Mouse (Mus musculus): Measurements from ENCODE around the gene Fam205c.
"Not testable (repeated sequence)": the region's sequence is repeated elsewhere in the genome, so short reads cannot be mapped to it uniquely, and the experiment has no call there.

Gene Fam205c

DNA sequence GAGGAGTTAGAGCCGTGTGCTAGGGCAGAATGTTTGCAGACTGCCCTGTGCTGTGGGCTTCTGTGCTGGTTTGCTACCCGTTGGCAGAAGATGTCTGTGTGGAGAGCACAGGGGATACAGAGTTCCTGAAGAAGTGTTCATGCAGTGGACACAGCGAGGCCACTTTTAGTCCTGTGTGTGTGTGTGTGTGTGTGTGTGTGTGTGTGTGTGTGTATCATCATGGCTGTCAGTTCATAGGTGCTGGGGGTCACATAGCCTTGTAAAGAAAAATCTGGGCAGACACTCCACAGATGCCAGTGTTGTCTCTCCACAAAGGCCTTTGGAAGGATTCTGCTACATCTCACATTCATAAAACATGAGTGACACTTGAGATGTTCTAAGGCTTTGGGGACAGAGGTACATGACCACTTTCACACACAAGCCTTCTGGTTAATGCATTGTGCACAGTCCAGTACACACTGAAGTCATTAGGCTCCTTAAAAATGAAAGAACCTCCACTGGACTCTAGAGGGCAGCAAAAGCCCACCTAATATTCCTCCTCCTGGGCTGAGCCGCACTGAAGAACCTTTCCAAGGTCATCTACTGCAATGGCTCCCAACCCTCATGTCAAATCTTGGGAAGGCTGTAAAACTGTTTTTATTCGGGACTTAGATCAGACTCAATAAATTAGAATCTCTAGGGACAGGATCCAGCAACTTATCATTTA, 2.7 kb upstream of the Fam205c start:
- peak; percentile 48 to 62 for DNase-seq

DNA sequence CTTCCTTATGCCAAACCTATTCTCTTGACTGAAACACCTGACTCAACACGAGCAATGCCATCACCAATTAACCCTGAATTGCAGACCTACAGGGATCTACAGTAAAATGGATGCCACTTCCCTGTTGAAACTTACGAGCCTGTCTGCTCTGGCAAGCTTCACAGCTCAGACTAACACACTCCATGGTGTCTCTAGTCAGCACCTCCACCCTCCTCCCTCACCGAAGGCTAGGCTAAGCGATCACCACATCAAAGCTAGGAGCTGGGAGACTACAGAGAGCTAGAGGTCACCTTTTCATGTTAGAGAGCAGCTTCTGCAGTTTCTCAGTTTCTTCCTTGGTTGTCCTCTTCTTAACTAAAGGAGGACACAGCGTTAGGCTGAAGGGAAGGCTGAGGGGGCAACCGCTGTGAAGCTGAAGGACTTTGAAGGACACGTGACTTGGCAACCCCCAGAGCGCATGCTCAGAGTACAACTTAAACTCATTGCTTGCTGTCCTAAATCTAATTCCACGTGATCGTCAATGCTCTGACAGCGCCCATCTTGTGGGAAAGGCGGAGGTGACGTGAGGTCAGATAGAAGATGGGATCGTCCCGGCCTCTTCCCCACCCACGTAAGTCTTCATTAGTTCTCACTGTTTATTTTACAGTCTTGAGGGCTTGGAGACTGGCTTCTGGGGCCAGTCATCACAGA, 1.1 kb downstream of the Fam205c start:
- DNase-seq = no peak

DNA sequence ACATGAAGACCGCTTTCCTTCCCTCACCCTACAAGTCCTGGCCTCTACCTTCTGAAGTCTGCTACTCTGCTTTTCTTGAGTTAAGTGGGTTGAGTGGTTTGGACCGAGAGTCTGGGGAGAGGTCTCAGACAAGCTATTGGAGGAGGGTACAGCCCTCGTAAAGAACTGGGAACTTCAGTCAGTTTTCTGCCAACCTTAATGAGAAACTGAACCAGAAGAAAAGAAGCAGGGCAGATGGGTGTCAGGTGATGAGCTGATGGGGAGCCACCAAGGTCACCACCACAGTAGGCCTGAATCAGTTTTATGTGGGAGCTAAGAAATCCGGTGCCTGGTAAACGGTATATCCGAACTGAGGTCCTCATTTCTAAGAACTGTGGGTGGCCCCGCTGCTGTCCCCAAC, 1.9 kb downstream of the Fam205c start:
- no peak for DNase-seq

DNA sequence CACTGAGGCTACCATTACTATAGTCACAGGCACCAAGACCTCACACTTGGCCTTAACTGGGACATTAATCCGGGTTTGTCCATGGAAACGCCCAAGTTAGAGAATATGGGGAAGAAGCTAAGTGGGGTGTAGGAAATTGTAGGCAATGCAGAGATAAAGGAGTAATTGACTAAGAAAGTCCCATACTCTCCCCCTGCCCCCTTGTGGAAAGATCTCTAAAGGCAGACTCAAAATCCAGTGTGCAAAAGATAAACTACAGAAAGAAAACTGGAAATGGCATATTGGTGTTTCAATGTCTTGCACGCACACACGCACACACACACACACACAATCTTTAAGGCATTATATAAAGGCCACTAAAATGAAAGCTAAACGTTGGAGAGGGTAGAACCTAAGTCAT, 3.3 kb downstream of the Fam205c start:
- peak in 1 of 2 experiments; percentile 13 for DNase-seq

DNA sequence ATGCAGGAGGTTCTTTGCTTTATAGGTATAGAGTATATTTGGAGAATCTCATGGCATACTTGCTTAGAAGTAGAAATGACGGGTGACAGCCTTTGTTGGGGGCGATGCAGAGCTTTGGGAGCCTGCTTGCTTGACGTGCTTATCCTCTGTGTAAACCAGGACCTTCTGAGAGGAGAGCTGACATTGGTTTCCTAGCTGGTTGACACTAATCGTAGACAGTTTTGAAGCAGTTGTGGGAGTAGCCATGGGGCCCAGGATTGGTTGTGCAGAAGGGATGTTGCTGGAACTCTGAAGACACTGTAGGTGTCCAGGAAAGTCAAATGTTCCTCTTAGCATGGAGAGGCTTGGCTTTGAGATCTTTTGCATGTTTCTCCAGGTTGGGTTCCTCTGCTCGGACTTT, 5.8 kb downstream of the Fam205c start:
- no peak for DNase-seq

DNA sequence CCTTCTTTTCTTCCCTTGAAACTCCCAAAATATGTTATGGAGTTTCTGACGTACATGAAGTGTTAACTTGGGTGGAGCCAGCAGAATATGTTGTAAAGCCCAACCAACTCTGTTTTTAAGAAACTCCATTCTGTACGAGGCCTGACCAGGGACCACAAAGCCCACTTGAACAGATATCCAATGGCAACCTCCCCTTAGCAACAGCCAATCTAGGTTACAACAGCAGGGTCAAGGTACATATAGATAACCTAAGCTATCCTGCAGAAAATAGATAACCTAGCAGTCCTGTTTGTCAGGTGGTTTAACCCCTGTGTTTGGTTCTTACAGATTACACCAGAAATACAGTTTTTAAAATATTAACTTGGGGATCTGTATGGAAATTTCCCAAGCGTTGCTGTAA, 6.6 kb downstream of the Fam205c start:
- no peak for DNase-seq

DNA sequence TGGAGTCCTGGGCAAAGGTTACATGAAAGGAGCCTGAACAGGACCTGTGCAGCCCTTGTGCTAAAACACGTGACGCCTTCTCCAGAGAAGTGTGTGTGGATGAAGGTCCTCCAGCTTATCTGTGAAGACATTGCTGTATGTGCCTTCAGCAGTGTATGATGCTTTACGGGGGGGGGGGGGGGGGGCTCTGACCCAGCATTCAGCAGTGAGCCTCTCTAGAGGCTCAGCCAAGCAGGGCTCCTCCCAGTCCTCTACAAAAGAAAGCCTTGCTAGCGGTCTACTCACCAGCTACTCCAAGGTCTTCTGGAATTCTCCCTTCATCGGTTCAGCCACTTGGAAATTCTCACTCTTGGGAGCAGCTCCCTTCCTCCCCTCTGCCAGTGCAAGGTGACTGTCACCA, 10.5 kb downstream of the Fam205c start:
- DNase-seq = not testable (repeated sequence)

DNA sequence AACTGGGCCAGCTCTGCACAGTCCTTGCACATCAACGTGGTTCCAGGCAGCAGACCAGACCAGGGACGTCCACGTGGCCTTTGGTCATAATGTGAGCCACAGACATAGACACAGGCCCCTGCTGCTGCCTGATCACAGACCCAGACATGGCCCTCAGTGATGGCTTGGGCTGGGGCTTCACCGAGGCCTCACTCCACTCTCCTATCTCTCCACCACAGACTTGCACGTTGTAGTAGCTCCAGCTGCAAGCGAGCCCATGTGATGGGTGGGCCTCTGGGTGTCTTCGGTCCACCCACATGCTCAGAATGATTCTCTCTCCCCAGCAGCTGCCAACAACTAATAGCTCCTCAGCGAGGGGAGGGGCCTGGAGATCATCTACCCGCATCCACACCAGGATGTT, 13.6 kb downstream of the Fam205c start:
- DNase-seq = not testable (repeated sequence)

DNA sequence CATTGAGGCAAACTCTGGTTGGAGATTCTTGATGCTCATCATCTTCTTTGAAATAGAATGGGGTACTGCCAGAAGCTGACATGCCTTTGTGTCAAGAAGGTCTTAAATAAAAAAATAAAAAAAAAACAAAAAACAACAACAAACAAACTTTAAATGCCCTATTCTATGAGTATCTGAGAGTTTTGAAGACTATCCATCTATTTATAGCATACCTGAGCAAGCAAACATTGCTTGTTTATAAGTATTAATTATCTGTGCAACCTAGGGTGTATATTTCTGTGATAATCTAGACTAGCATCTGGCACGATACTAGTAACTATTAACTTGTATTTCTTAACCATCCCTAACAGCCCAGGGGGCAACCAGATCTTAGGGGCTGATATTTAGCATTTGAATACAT, 17.4 kb downstream of the Fam205c start, which contains the start of gene Gm12394:
Gm12394 (minus strand) TSS at position 101 of the 400 bp plus-strand sequence.
- not testable (repeated sequence) for DNase-seq

DNA sequence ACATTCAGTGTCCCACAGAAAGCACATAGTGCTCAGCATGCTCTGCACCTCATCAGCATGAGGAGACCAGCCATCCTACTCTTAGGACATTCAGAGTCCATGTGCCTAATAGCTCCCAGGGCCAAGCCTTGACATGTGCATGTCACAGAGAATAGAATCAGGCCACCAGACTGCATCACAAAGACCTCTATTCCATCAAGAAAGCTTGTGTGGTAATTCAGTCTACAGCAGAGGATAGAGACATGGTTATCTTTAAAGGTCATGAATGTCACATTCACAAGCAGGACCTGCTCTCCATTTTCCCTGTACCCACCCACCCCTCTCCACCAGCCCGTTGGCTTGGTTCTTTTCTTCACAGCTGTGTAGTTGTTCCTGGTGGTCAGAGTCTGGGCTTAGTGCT, 20.2 kb downstream of the Fam205c start, which contains the start of gene Fam205a1:
Fam205a1 (minus strand) TSS at position 101 of the 400 bp plus-strand sequence.
- not testable (repeated sequence) for DNase-seq

Measured in kidney, postnatal 4 days (tissue).